Mouse (Mus musculus) cerebellum, adult 2 months (tissue): ENCODE measurements around the gene Eif4e1b. TPM values are rescaled to one million over a fixed set of nuclear protein-coding genes. Genes with fewer than 3 reads are reported as not detected.
A peak's percentile ranks its signal among the peaks of the same experiment; 100 is the strongest.

Experiments used
- DNase-seq, 2 experiments: peaks; one replicate each; pipeline ENCODE4 v3.0.0; 2021
- H3K27ac ChIP-seq: fragments of 200-500 bp; 2 replicates; pipeline ENCODE4 v1.5.1; 2012; ENCODE audit warnings: low read length, control low read depth, inconsistent platforms; ENCODE audit not compliant: insufficient read depth
- H3K27me3 ChIP-seq: fragments of 200-500 bp; 2 replicates; pipeline ENCODE4 v1.6.1; 2012; ENCODE audit warnings: inconsistent platforms, mild to moderate bottlenecking, low read length, moderate library complexity; ENCODE audit not compliant: control insufficient read depth, insufficient read depth
- H3K4me1 ChIP-seq: fragments of 200-500 bp; 2 replicates; pipeline ENCODE4 v1.6.1; 2011; ENCODE audit warnings: low read length; ENCODE audit not compliant: control insufficient read depth, insufficient read depth
- H3K4me3 ChIP-seq: fragments of 200-500 bp; replicated peaks from 2 replicates; pipeline ENCODE3; 2011; ENCODE audit warnings: mild to moderate bottlenecking, low read depth, low read length, control low read depth; ENCODE audit not compliant: insufficient read depth
- CTCF ChIP-seq: fragments of 200-500 bp; IDR thresholded peaks from 2 replicates; pipeline ENCODE4 v1.5.1; 2011; ENCODE audit warnings: low read depth, mild to moderate bottlenecking, control low read depth, low read length, moderate library complexity, borderline replicate concordance; ENCODE audit not compliant: insufficient read depth
- POLR2A ChIP-seq: fragments of 200-500 bp; IDR thresholded peaks from 2 replicates; pipeline ENCODE4 v1.6.1; 2011; ENCODE audit warnings: low read length, control low read depth, borderline replicate concordance; ENCODE audit not compliant: insufficient read depth
- WGBS: fragments of 180-500 bp; shearing (Covaris S2); methylation state at CpG from one replicate; pipeline ENCODE4 v1.1.7; 2018; 5-methylcytosine and 5-hydroxymethylcytosine counted together
- polyA plus RNA-seq: library from polyadenylated mRNA; depleted of rRNA; stranded (reverse); fragments of >200 nt; gene quantifications from 2 replicates; pipeline ENCODE4 v1.2.3, GENCODE M21; 2012

Eif4e1b gene
- polyA plus RNA-seq, 1 experiment, result not detected

GRCm38 (mm10) chr13:54749061-54749863 lies 34.5 kb upstream of the Eif4e1b start:
- DNase-seq, result peak; percentile 85 to 86
- peak overlapping the region; percentile 85 for H3K27ac ChIP-seq
- H3K27me3 ChIP-seq, result no peaks in the 10 kb centered on the region
- H3K4me1 ChIP-seq, result peaks cover 58% of the 10 kb centered on the region
- TF ChIP-seq CTCF (no peak), POLR2A (peak; percentile 33)
- H3K4me3 ChIP-seq, result peak overlapping the region; percentile 99
- 1% methylated on average over 62 of the region's 100 CpGs for WGBS

- DNase-seq, result peak; percentile 73 to 75
- Histone ChIP-seq H3K4me3 (peak within 1 kb of the TSS; percentile 99), H3K27ac (peak within 1 kb of the TSS; percentile 85), H3K27me3 (no peaks in the 10 kb centered on the region), H3K4me1 (peaks cover 58% of the 10 kb centered on the region)
- TF ChIP-seq CTCF, result no peak
- TF ChIP-seq POLR2A, result no peak
- 3% methylated on average over 29 of the region's 29 CpGs for WGBS
Observed at GRCm38 (mm10) chr13:54749864-54750411, 33.9 kb upstream of the Eif4e1b start, which contains the start of gene Gprin1. Gene Gprin1, minus strand, starts transcription at chr13:54749874.

- DNase-seq, result no peak
- H3K4me1 ChIP-seq, result peaks cover 57% of the 10 kb centered on the region
- no peaks in the 10 kb centered on the region for H3K27me3 ChIP-seq
- WGBS, result 64% methylated on average over 8 of the region's 8 CpGs
- no peak for TF ChIP-seq POLR2A
- TF ChIP-seq CTCF, result no peak
- no peak overlapping the region for H3K4me3 ChIP-seq
- no peak overlapping the region for H3K27ac ChIP-seq
Observed at GRCm38 (mm10) chr13:54750699-54751098, 33.1 kb upstream of the Eif4e1b start.

- H3K4me3 ChIP-seq, result no peak overlapping the region
- no peaks in the 10 kb centered on the region for H3K27me3 ChIP-seq
- peak; percentile 69 to 77 for DNase-seq
- 14% methylated on average over 10 of the region's 10 CpGs for WGBS
- H3K4me1 ChIP-seq, result peaks cover 55% of the 10 kb centered on the region
- H3K27ac ChIP-seq, result peak overlapping the region; percentile 60
- TF ChIP-seq POLR2A, result no peak
- no peak for TF ChIP-seq CTCF
Observed at GRCm38 (mm10) chr13:54752656-54753055, 31.1 kb upstream of the Eif4e1b start.

- Histone ChIP-seq H3K4me1 (peaks cover 48% of the 10 kb centered on the region), H3K27me3 (no peaks in the 10 kb centered on the region), H3K27ac (no peak overlapping the region), H3K4me3 (no peak overlapping the region)
- no peak for DNase-seq
- TF ChIP-seq POLR2A (no peak), CTCF (no peak)
- WGBS, result 65% methylated on average over 6 of the region's 6 CpGs
Observed at GRCm38 (mm10) chr13:54753733-54754132, 30.1 kb upstream of the Eif4e1b start.

- Histone ChIP-seq H3K4me1 (peaks cover 53% of the 10 kb centered on the region), H3K27me3 (no peaks in the 10 kb centered on the region), H3K4me3 (no peak overlapping the region), H3K27ac (no peak overlapping the region; the same call in 1 of the 2 replicates)
- peak; percentile 47 to 65 for DNase-seq
- TF ChIP-seq CTCF (no peak), POLR2A (no peak)
- 16% methylated on average over 12 of the region's 12 CpGs for WGBS
Observed at GRCm38 (mm10) chr13:54754169-54755080, 29.4 kb upstream of the Eif4e1b start.

- WGBS, result 11% methylated on average over 9 of the region's 9 CpGs
- Histone ChIP-seq H3K27me3 (no peaks in the 10 kb centered on the region), H3K27ac (peak overlapping the region; percentile 67), H3K4me1 (peaks cover 62% of the 10 kb centered on the region), H3K4me3 (no peak overlapping the region)
- DNase-seq, result peak in 1 of 2 experiments; percentile 58
- TF ChIP-seq CTCF (no peak), POLR2A (no peak)
Observed at GRCm38 (mm10) chr13:54755201-54755830, 28.5 kb upstream of the Eif4e1b start.
